Comparison of ENCODE assay signal across 11 mouse cellular contexts in genomic region chr12:9915726-9916140, GRCm38 (mm10).
A peak's percentile ranks its signal among the peaks of the same experiment; 100 is the strongest.
DNase-seq lines count a peak whose midpoint lies in the region; ATAC-seq and TF ChIP-seq lines count a peak whose summit lies in the region.
"Had no signal": no experiment of that assay in that cellular context is flagged by ENCODE, and none has a peak within 500 bp of the region (broad histone marks: within the 10 kb centered on the region; RNA-seq: fewer than 3 reads in every experiment).

No protein-coding gene starts in this region.

- no peaks in the 10 kb centered on the region for H3K36me3 ChIP-seq in intestine, embryonic 15.5 days
- H3K36me3 ChIP-seq in intestine, postnatal 0 days (ENCODE audit: control insufficient read depth, insufficient read depth) = no peaks in the 10 kb centered on the region
- H3K36me3 ChIP-seq: G1E; limb, embryonic 12.5 days had no signal

- H3K27me3 ChIP-seq in intestine, embryonic 15.5 days (replicated peaks) = no peaks in the 10 kb centered on the region
- no peaks in the 10 kb centered on the region for H3K27me3 ChIP-seq in intestine, postnatal 0 days (replicated peaks; ENCODE audit: control insufficient read depth, insufficient read depth, low read length)

- no peaks in the 10 kb centered on the region for H3K4me1 ChIP-seq in intestine, embryonic 15.5 days (replicated peaks)
- H3K4me1 ChIP-seq in intestine, postnatal 0 days (replicated peaks; ENCODE audit: control insufficient read depth, insufficient read depth, low read length) = no peaks in the 10 kb centered on the region
- H3K4me1 ChIP-seq: limb, embryonic 12.5 days had no signal

- H3K27ac ChIP-seq in intestine, embryonic 15.5 days = no peak overlapping the region
- H3K27ac ChIP-seq in intestine, postnatal 0 days (ENCODE audit: low read depth, low read length) = no peak overlapping the region
- H3K27ac ChIP-seq: limb, embryonic 12.5 days had no signal

- peak; percentile 20 for DNase-seq in fibroblast of lung, adult 2 months (ENCODE audit: low read depth)
- peak; percentile 23 to 51 for DNase-seq in heart, adult 9 months (ENCODE audit: low spot score in 2 of 2)
- peak; percentile 72 for DNase-seq in lung, postnatal 36 days
- DNase-seq in cerebellum, adult 9-10 months = no peak
- DNase-seq in layer of hippocampus, postnatal 25 days (ENCODE audit: extremely low spot score in 1 of 2, low spot score in 1 of 2) = no peak
- DNase-seq: adrenal gland, adult 2 months had no signal

- no peak overlapping the region for H3K4me2 ChIP-seq in intestine, embryonic 15.5 days (replicated peaks)
- no peak overlapping the region for H3K4me2 ChIP-seq in intestine, postnatal 0 days (replicated peaks; ENCODE audit: low read depth)
- H3K4me2 ChIP-seq: limb, embryonic 12.5 days; midbrain, embryonic 11.5 days had no signal

- no peak overlapping the region for H3K9ac ChIP-seq in intestine, embryonic 15.5 days
- H3K9ac ChIP-seq in intestine, postnatal 0 days (ENCODE audit: low read depth, low read length) = no peak overlapping the region
- H3K9ac ChIP-seq: limb, embryonic 12.5 days had no signal

- H3K4me3 ChIP-seq in intestine, embryonic 15.5 days (replicated peaks) = no peak overlapping the region
- no peak overlapping the region for H3K4me3 ChIP-seq in intestine, postnatal 0 days (ENCODE audit: low read depth, low read length)
- H3K4me3 ChIP-seq: limb, embryonic 12.5 days had no signal

- 43% methylated on average over 7 of the region's 7 CpGs for WGBS in intestine, embryonic 15.5 days
- WGBS in intestine, postnatal 0 days = 51% methylated on average over 7 of the region's 7 CpGs

- peak; percentile 49; the same call in 1 of the 2 replicates for ATAC-seq in intestine, embryonic 15.5 days
- ATAC-seq in intestine, postnatal 0 days = no peak

- H3K9me3 ChIP-seq in intestine, embryonic 15.5 days = no peaks in the 10 kb centered on the region
- H3K9me3 ChIP-seq in intestine, postnatal 0 days (ENCODE audit: control insufficient read depth) = no peaks in the 10 kb centered on the region

- TF ChIP-seq CTCF in intestine, postnatal 0 days (IDR thresholded peaks at IDR 0.05; ENCODE audit: low read depth) = no peak

Comparison
In these comparisons a context has a peak if more than half of its experiments do, and no peak if none do; other contexts are left out.
1. DNase-seq: peak in fibroblast of lung, adult 2 months (single experiment), heart, adult 9 months (2 of 2) and lung, postnatal 36 days (single experiment); none in cerebellum, adult 9-10 months (single experiment) and layer of hippocampus, postnatal 25 days (0 of 2).